Mouse (Mus musculus) naive thymus-derived CD4-positive, alpha-beta T cell, adult 2 months (primary cell): ENCODE results near the gene Gm29423.
"Not testable (repeated sequence)": the region's sequence is repeated elsewhere in the genome, so short reads cannot be mapped to it uniquely, and the experiment has no call there.

Experiments
- DNase-seq: peaks from one replicate; pipeline ENCODE4 v3.0.0-alpha.2; 2011; ENCODE audit warnings: low read depth

The Gm29423 gene

DNA sequence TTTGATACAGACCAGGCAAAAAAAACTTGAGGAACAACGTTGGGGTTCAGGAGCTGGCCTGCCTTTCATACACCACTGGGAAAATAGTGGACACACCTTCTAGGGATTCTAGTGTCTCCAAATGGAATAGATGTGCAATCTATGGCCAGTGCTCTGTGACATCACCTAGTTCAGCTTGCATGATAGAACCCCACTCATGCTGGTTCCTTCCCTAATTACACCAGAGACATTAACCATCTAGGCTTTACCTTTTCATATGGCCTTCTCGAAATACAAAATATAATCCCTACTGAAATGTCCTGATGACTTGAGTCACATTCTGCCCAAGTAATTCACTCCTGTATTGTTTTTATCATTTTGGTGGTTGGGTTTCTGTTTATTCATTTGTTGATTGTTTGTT, at the start of gene Gm29423, which contains the start of gene Gm29644:
Gene Gm29423 (minus strand): TSS at position 101 of the 400 bp plus-strand sequence.
Gene Gm29644 (minus strand): TSS at position 157 of the 400 bp plus-strand sequence.
- not testable (repeated sequence) for DNase-seq

DNA sequence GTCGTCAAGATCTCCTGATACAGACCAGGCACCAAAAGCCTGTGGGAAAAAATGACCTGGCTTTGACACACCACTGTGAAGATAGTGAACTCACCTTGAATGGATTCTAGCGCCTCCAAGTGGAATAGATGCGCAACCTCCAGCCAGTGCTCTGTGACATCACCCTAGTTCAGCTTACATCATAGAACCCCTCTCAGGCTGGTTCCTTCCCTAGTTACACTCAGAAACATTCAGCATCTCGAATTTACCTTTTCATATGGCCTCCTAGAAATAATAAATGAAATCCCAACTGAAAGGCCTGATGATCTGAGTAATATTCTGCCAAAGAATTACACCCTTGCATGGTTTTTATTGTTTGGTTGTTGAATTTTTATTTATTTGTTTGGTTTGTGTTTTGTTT, 29.5 kb downstream of the Gm29423 start, which contains the start of gene Gm21118:
Gene Gm21118 (minus strand): TSS at position 101 of the 400 bp plus-strand sequence.
- not testable (repeated sequence) for DNase-seq
